8 mouse cellular contexts compared by ENCODE assay signal in the genomic region with DNA sequence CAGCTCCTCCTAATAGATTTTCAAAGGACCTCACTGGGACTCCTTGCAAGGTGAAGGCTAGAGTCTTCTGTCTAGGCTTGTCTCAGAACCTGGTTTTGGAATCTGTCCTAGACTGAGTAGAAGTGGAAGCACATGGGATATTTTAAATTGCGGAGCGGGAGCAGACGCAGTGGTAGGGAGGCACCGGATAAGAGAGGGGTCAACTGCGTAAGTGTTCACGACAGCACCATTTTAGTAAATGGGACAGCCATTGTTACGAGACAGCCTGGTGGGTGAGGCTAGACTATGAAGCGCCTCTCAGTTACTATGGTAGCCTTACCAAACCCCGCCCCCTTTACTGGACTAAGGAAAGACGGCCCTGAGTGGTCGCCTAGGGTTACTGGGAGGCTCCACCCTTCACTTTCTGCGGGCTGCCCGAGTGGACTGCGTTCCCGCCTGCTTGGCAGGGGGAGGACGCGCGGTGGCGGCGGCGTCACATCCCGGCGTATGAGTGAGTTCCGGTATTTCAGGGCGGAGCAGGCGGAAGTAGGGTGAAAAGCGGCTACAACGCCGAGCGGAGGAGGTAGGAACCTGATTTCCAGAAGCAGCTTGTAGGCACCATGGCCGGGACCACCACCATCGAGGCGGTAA. TPM values are rescaled to one million over a fixed set of nuclear protein-coding genes. Genes with fewer than 3 reads are reported as not detected.
A peak's percentile ranks its signal among the peaks of the same experiment; 100 is the strongest.
DNase-seq lines count a peak whose midpoint lies in the region; ATAC-seq lines count a peak whose summit lies in the region.

No protein-coding gene starts in this region.

- ATAC-seq in heart, embryonic 13.5 days (ENCODE audit: extremely low read depth, insufficient number of reproducible peaks, low FRiP score, low TSS enrichment): peak; percentile 94
- peak; percentile 94 for ATAC-seq in liver, embryonic 12.5 days
- ATAC-seq in stomach, embryonic 15.5 days (ENCODE audit: insufficient read depth, low FRiP score, low read depth): peak; percentile 95

- peak overlapping the region; percentile 82 for H3K4me3 ChIP-seq in brown adipose tissue, adult 24 weeks (ENCODE audit: insufficient read depth, low read depth, low read length)
- H3K4me3 ChIP-seq in heart, embryonic 13.5 days: peak overlapping the region; percentile 88
- H3K4me3 ChIP-seq in liver, embryonic 12.5 days: peak overlapping the region; percentile 74
- peak overlapping the region; percentile 83 for H3K4me3 ChIP-seq in stomach, embryonic 15.5 days (replicated peaks)

- under 1% methylated on average over 33 of the region's 33 CpGs for WGBS in heart, embryonic 13.5 days
- WGBS in liver, embryonic 12.5 days (ENCODE audit: insufficient replicate concordance): 2% methylated on average over 33 of the region's 33 CpGs
- under 1% methylated on average over 33 of the region's 33 CpGs for WGBS in stomach, embryonic 15.5 days

- DNase-seq in CD4-positive, CD25-positive, alpha-beta regulatory T cell, adult 2 months (ENCODE audit: low read depth, low spot score): peak; percentile 95
- DNase-seq in fat pad, adult 2 months (ENCODE audit: extremely low read depth, low read depth, low spot score): peak; percentile 47
- peak; percentile 96 for DNase-seq in kidney, postnatal 10 days
- DNase-seq in natural killer cell, adult 2 months (ENCODE audit: low spot score in 2 of 2): peak; percentile 95 to 97

- peak overlapping the region; percentile 95 for H3K9ac ChIP-seq in heart, embryonic 13.5 days
- peak overlapping the region; percentile 86 for H3K9ac ChIP-seq in liver, embryonic 12.5 days
- H3K9ac ChIP-seq in stomach, embryonic 15.5 days: peak overlapping the region; percentile 65; the same call in 1 of the 2 replicates

- peak overlapping the region; percentile 88 for H3K4me2 ChIP-seq in heart, embryonic 13.5 days
- H3K4me2 ChIP-seq in liver, embryonic 12.5 days: peak overlapping the region; percentile 94
- H3K4me2 ChIP-seq in stomach, embryonic 15.5 days: peak overlapping the region; percentile 74

- H3K27me3 ChIP-seq in heart, embryonic 13.5 days (replicated peaks): no peaks in the 10 kb centered on the region
- H3K27me3 ChIP-seq in liver, embryonic 12.5 days (replicated peaks): no peaks in the 10 kb centered on the region
- H3K27me3 ChIP-seq in stomach, embryonic 15.5 days (replicated peaks): no peaks in the 10 kb centered on the region

- 0 out of 2 replicates have a peak, but pooled peaks cover 3% of the 10 kb centered on the region for H3K36me3 ChIP-seq in heart, embryonic 13.5 days
- H3K36me3 ChIP-seq in liver, embryonic 12.5 days: peaks cover 8% of the 10 kb centered on the region
- no peaks in the 10 kb centered on the region for H3K36me3 ChIP-seq in stomach, embryonic 15.5 days

- H3K27ac ChIP-seq in brown adipose tissue, adult 24 weeks (replicated peaks; ENCODE audit: low read depth, low read length): peak overlapping the region; percentile 92
- peak overlapping the region; percentile 99 for H3K27ac ChIP-seq in heart, embryonic 13.5 days (replicated peaks)
- peak overlapping the region; percentile 97 for H3K27ac ChIP-seq in liver, embryonic 12.5 days
- peak overlapping the region; percentile 99 for H3K27ac ChIP-seq in stomach, embryonic 15.5 days

- H3K4me1 ChIP-seq in brown adipose tissue, adult 24 weeks (ENCODE audit: control insufficient read depth, insufficient read depth, insufficient read length, low read length): peaks cover 16% of the 10 kb centered on the region
- peaks cover 51% of the 10 kb centered on the region for H3K4me1 ChIP-seq in heart, embryonic 13.5 days
- peaks cover 63% of the 10 kb centered on the region for H3K4me1 ChIP-seq in liver, embryonic 12.5 days
- peaks cover 45% of the 10 kb centered on the region for H3K4me1 ChIP-seq in stomach, embryonic 15.5 days

- no peaks in the 10 kb centered on the region for H3K9me3 ChIP-seq in heart, embryonic 13.5 days
- no peaks in the 10 kb centered on the region for H3K9me3 ChIP-seq in liver, embryonic 12.5 days (replicated peaks)
- H3K9me3 ChIP-seq in stomach, embryonic 15.5 days: no peaks in the 10 kb centered on the region

RNA-seq across cellular contexts. Expression of a gene that starts 6.8 kb away (rescaled TPM):
- polyA plus RNA-seq in brown adipose tissue, adult 24 weeks (2012; ENCODE audit: insufficient read depth, insufficient read length, missing spikeins): 96.4 and 103 TPM in 2 replicates
- 290 and 300 TPM in 2 replicates for polyA plus RNA-seq in heart, embryonic 13.5 days (2015; fragmentation: Nextera tagmentation; extraction: Ambion mirVana)
- 299 and 315 TPM in 2 replicates for polyA plus RNA-seq in liver, embryonic 12.5 days (2016; fragmentation: Nextera tagmentation; extraction: Ambion mirVana)
- 505 and 543 TPM in 2 replicates for polyA plus RNA-seq in stomach, embryonic 15.5 days (2015; fragmentation: Nextera tagmentation; extraction: Ambion mirVana)

RNA-seq across cellular contexts. Expression of a gene that starts 24.7 kb away (rescaled TPM):
- polyA plus RNA-seq in brown adipose tissue, adult 24 weeks (2012; ENCODE audit: insufficient read depth, insufficient read length, missing spikeins): 0.20 TPM in 1 of 2 replicates, not detected in the other
- 0.28 and 0.31 TPM in 2 replicates for polyA plus RNA-seq in heart, embryonic 13.5 days (2015; fragmentation: Nextera tagmentation; extraction: Ambion mirVana)
- 0.11 and 0.19 TPM in 2 replicates for polyA plus RNA-seq in liver, embryonic 12.5 days (2016; fragmentation: Nextera tagmentation; extraction: Ambion mirVana)
- polyA plus RNA-seq in stomach, embryonic 15.5 days (2015; fragmentation: Nextera tagmentation; extraction: Ambion mirVana): 0.19 and 0.27 TPM in 2 replicates

RNA-seq across cellular contexts. Expression of a gene that starts 26.8 kb away (rescaled TPM):
- 43.1 and 61.4 TPM in 2 replicates for polyA plus RNA-seq in brown adipose tissue, adult 24 weeks (2012; ENCODE audit: insufficient read depth, insufficient read length, missing spikeins)
- polyA plus RNA-seq in heart, embryonic 13.5 days (2015; fragmentation: Nextera tagmentation; extraction: Ambion mirVana): 121 and 129 TPM in 2 replicates
- polyA plus RNA-seq in liver, embryonic 12.5 days (2016; fragmentation: Nextera tagmentation; extraction: Ambion mirVana): 111 and 125 TPM in 2 replicates
- 170 and 189 TPM in 2 replicates for polyA plus RNA-seq in stomach, embryonic 15.5 days (2015; fragmentation: Nextera tagmentation; extraction: Ambion mirVana)

RNA-seq across cellular contexts. Expression of a gene that starts 27.8 kb away (rescaled TPM):
- polyA plus RNA-seq in brown adipose tissue, adult 24 weeks (2012; ENCODE audit: insufficient read depth, insufficient read length, missing spikeins): 62.5 and 63.0 TPM in 2 replicates
- polyA plus RNA-seq in heart, embryonic 13.5 days (2015; fragmentation: Nextera tagmentation; extraction: Ambion mirVana): 129 and 148 TPM in 2 replicates
- 101 and 103 TPM in 2 replicates for polyA plus RNA-seq in liver, embryonic 12.5 days (2016; fragmentation: Nextera tagmentation; extraction: Ambion mirVana)
- polyA plus RNA-seq in stomach, embryonic 15.5 days (2015; fragmentation: Nextera tagmentation; extraction: Ambion mirVana): 163 and 166 TPM in 2 replicates

Comparison
In these comparisons a context has a peak if more than half of its experiments do, and no peak if none do; other contexts are left out.
1. Peak in every context shown above with its lines: DNase-seq, ATAC-seq, H3K4me3 ChIP-seq and H3K27ac ChIP-seq.